In genomic region chr4:99657831-99658470, GRCm38 (mm10) we compare ENCODE assay signal across 7 mouse cellular contexts. TPM values are rescaled to one million over a fixed set of nuclear protein-coding genes. Genes with fewer than 3 reads are reported as not detected.
DNase-seq lines count a peak whose midpoint lies in the region; ATAC-seq and TF ChIP-seq lines count a peak whose summit lies in the region.

No protein-coding gene starts in this region.

- no peak for TF ChIP-seq CTCF in intestine, postnatal 0 days (IDR thresholded peaks at IDR 0.05; ENCODE audit: low read depth)
- TF ChIP-seq CTCF in olfactory bulb, adult 2 months (IDR thresholded peaks at IDR 0.05; ENCODE audit: insufficient read depth, low read depth, low read length): no peak

- H3K9ac ChIP-seq in forebrain, embryonic 14.5 days (ENCODE audit: low read length): no peak overlapping the region
- H3K9ac ChIP-seq in intestine, postnatal 0 days (ENCODE audit: low read depth, low read length): no peak overlapping the region

- H3K4me2 ChIP-seq in forebrain, embryonic 14.5 days (ENCODE audit: low read length): peak overlapping the region; percentile 41
- peak overlapping the region; percentile 63 for H3K4me2 ChIP-seq in intestine, postnatal 0 days (replicated peaks; ENCODE audit: low read depth)

- H3K4me1 ChIP-seq in megakaryocyte, embryonic 14.5 days: peaks cover 67% of the 10 kb centered on the region
- peaks cover 4% of the 10 kb centered on the region; the same call in 1 of the 2 replicates for H3K4me1 ChIP-seq in forebrain, embryonic 14.5 days (ENCODE audit: control insufficient read depth, insufficient read depth, low read length)
- H3K4me1 ChIP-seq in intestine, postnatal 0 days (replicated peaks; ENCODE audit: control insufficient read depth, insufficient read depth, low read length): no peaks in the 10 kb centered on the region; the same call in 1 of the 2 replicates
- 0 out of 2 replicates have a peak, but pooled peaks cover 7% of the 10 kb centered on the region for H3K4me1 ChIP-seq in olfactory bulb, adult 2 months (ENCODE audit: control insufficient read depth, insufficient read depth, low read length)

- H3K27ac ChIP-seq in forebrain, embryonic 14.5 days (ENCODE audit: low read depth, low read length): no peak overlapping the region
- H3K27ac ChIP-seq in intestine, postnatal 0 days (ENCODE audit: low read depth, low read length): no peak overlapping the region
- H3K27ac ChIP-seq in olfactory bulb, adult 2 months (ENCODE audit: insufficient read depth, low read depth, low read length): no peak overlapping the region

- WGBS in forebrain, embryonic 14.5 days: under 1% methylated on average over 22 of the region's 41 CpGs
- WGBS in intestine, postnatal 0 days: under 1% methylated on average over 32 of the region's 41 CpGs
- 1% methylated on average over 40 of the region's 41 CpGs for WGBS in olfactory bulb, adult 2 months

- ATAC-seq in megakaryocyte, adult 5-6 weeks (ENCODE audit: poor library complexity, severe bottlenecking): no peak
- ATAC-seq in forebrain, embryonic 14.5 days: peak; percentile 40; the same call in 1 of the 2 replicates
- ATAC-seq in intestine, postnatal 0 days: no peak
- ATAC-seq in CD4-positive, CD25-positive, alpha-beta regulatory T cell, adult 4 months: no peak

- peaks cover 32% of the 10 kb centered on the region for H3K9me3 ChIP-seq in megakaryocyte, embryonic 14.5 days
- no peaks in the 10 kb centered on the region for H3K9me3 ChIP-seq in forebrain, embryonic 14.5 days (replicated peaks; ENCODE audit: control insufficient read depth, low read length)
- H3K9me3 ChIP-seq in intestine, postnatal 0 days (ENCODE audit: control insufficient read depth): no peaks in the 10 kb centered on the region

- no peak for DNase-seq in forebrain, embryonic 14.5 days (ENCODE audit: low spot score)
- DNase-seq in right cerebral cortex, postnatal 10 days (ENCODE audit: low spot score in 2 of 2): no peak

- no peak for TF ChIP-seq POLR2A in olfactory bulb, adult 2 months (IDR thresholded peaks at IDR 0.05; ENCODE audit: insufficient read depth, low read depth, low read length)

- no peaks in the 10 kb centered on the region for H3K36me3 ChIP-seq in megakaryocyte, embryonic 14.5 days (replicated peaks; ENCODE audit: low read length)
- no peaks in the 10 kb centered on the region for H3K36me3 ChIP-seq in forebrain, embryonic 14.5 days (ENCODE audit: control insufficient read depth, insufficient read depth, low read length)
- H3K36me3 ChIP-seq in intestine, postnatal 0 days (ENCODE audit: control insufficient read depth, insufficient read depth): no peaks in the 10 kb centered on the region

- peak overlapping the region; percentile 78 for H3K4me3 ChIP-seq in megakaryocyte, embryonic 14.5 days (replicated peaks)
- peak overlapping the region; percentile 26 for H3K4me3 ChIP-seq in forebrain, embryonic 14.5 days (ENCODE audit: low read depth, low read length)
- H3K4me3 ChIP-seq in intestine, postnatal 0 days (ENCODE audit: low read depth, low read length): peak overlapping the region; percentile 45
- H3K4me3 ChIP-seq in olfactory bulb, adult 2 months (ENCODE audit: insufficient read depth, low read depth, low read length): peak overlapping the region; percentile 3; the same call in 1 of the 2 replicates

- H3K27me3 ChIP-seq in megakaryocyte, embryonic 14.5 days (replicated peaks): peaks cover 95% of the 10 kb centered on the region
- H3K27me3 ChIP-seq in forebrain, embryonic 14.5 days (replicated peaks; ENCODE audit: control insufficient read depth, insufficient read depth, low read length): peaks cover 83% of the 10 kb centered on the region
- H3K27me3 ChIP-seq in intestine, postnatal 0 days (replicated peaks; ENCODE audit: control insufficient read depth, insufficient read depth, low read length): peaks cover 97% of the 10 kb centered on the region

RNA-seq across cellular contexts. Expression of gene Foxd3, which starts 1.9 kb away (rescaled TPM):
- not detected in 2 replicates for polyA plus RNA-seq in megakaryocyte, embryonic 14.5 days (2012; ENCODE audit: insufficient read depth, low replicate concordance)
- not detected in 2 replicates for total RNA-seq in megakaryocyte, adult 5-6 weeks (2015)
- total RNA-seq in megakaryocyte, adult 5-6 weeks (2017): not detected in 2 replicates
- 0.12 TPM in 1 of 2 replicates, not detected in the other for polyA plus RNA-seq in forebrain, embryonic 14.5 days (2014; fragmentation: Nextera tagmentation; extraction: Ambion mirVana)
- polyA plus RNA-seq in intestine, postnatal 0 days (2015; fragmentation: Nextera tagmentation; extraction: Ambion mirVana): 0.34 and 0.42 TPM in 2 replicates
- not detected in 2 replicates for polyA plus RNA-seq in olfactory bulb, adult 2 months (2012; ENCODE audit: insufficient read depth, insufficient read length, low replicate concordance, missing spikeins)
- polyA plus RNA-seq in CD4-positive, CD25-positive, alpha-beta regulatory T cell, adult 4 months (2017; shearing (Covaris generic)): not detected

RNA-seq across cellular contexts. Expression of gene Alg6, which starts 57.5 kb away (rescaled TPM):
- polyA plus RNA-seq in megakaryocyte, embryonic 14.5 days (2012; ENCODE audit: insufficient read depth, low replicate concordance): not detected in 2 replicates
- 13.0 and 17.3 TPM in 2 replicates for total RNA-seq in megakaryocyte, adult 5-6 weeks (2015)
- 7.1 and 14.6 TPM in 2 replicates for total RNA-seq in megakaryocyte, adult 5-6 weeks (2017)
- 7.4 and 8.6 TPM in 2 replicates for polyA plus RNA-seq in forebrain, embryonic 14.5 days (2014; fragmentation: Nextera tagmentation; extraction: Ambion mirVana)
- 8.0 and 8.1 TPM in 2 replicates for polyA plus RNA-seq in intestine, postnatal 0 days (2015; fragmentation: Nextera tagmentation; extraction: Ambion mirVana)
- polyA plus RNA-seq in olfactory bulb, adult 2 months (2012; ENCODE audit: insufficient read depth, insufficient read length, low replicate concordance, missing spikeins): not detected in 2 replicates
- polyA plus RNA-seq in CD4-positive, CD25-positive, alpha-beta regulatory T cell, adult 4 months (2017; shearing (Covaris generic)): 10 to 100 TPM in 1 of 2 experiments, 1 to 10 TPM in 1; 8.5 to 10.7 TPM

Comparison
In these comparisons a context has a peak if more than half of its experiments do, and no peak if none do; other contexts are left out.
1. H3K4me3 ChIP-seq: peak in every context shown above with its lines; median percentile 78 in megakaryocyte, embryonic 14.5 days; 45 in intestine, postnatal 0 days; 26 in forebrain, embryonic 14.5 days; 3 in olfactory bulb, adult 2 months.